Mouse (Mus musculus): ENCODE data around the gene Cep290.

Gene Cep290

GRCm38 (mm10) chr10:100574505-100575149 lies 87.3 kb downstream of the Cep290 start:
- no peak for TF ChIP-seq GATA4 (IDR thresholded peaks at IDR 0.05; ENCODE audit: insufficient replicate concordance, low read length)

GRCm38 (mm10) chr10:100575294-100575693 lies 87.9 kb downstream of the Cep290 start:
- no peak for TF ChIP-seq GATA4 (IDR thresholded peaks at IDR 0.05; ENCODE audit: insufficient replicate concordance, low read length)

- TF ChIP-seq GATA4 (IDR thresholded peaks at IDR 0.05; ENCODE audit: insufficient replicate concordance, low read length), result no peak
Observed at GRCm38 (mm10) chr10:100584178-100584577, 96.8 kb downstream of the Cep290 start.

GRCm38 (mm10) chr10:100588524-100588923 lies 101.2 kb downstream of the Cep290 start:
- TF ChIP-seq GATA4 (IDR thresholded peaks at IDR 0.05; ENCODE audit: insufficient replicate concordance, low read length), result no peak

GRCm38 (mm10) chr10:100588932-100589388 lies 101.6 kb downstream of the Cep290 start:
- no peak; the same call in 1 of the 2 replicates for TF ChIP-seq GATA4 (IDR thresholded peaks at IDR 0.05; ENCODE audit: insufficient replicate concordance, low read length)

- TF ChIP-seq GATA4 (IDR thresholded peaks at IDR 0.05; ENCODE audit: insufficient replicate concordance, low read length), result no peak
Observed at GRCm38 (mm10) chr10:100590323-100590722, 103.0 kb downstream of the Cep290 start, which contains the start of the genes 4930430F08Rik and 1700017N19Rik. Gene 4930430F08Rik, minus strand, starts transcription at chr10:100590423. Gene 1700017N19Rik, plus strand, starts transcription at chr10:100590484.

- TF ChIP-seq GATA4 (IDR thresholded peaks at IDR 0.05; ENCODE audit: insufficient replicate concordance, low read length), result no peak
Observed at GRCm38 (mm10) chr10:100598339-100598738, 111.0 kb downstream of the Cep290 start.

GRCm38 (mm10) chr10:100603511-100603910 lies 116.2 kb downstream of the Cep290 start:
- no peak for TF ChIP-seq GATA4 (IDR thresholded peaks at IDR 0.05; ENCODE audit: insufficient replicate concordance, low read length)

GRCm38 (mm10) chr10:100604254-100604653 lies 116.9 kb downstream of the Cep290 start:
- TF ChIP-seq GATA4 (IDR thresholded peaks at IDR 0.05; ENCODE audit: insufficient replicate concordance, low read length), result no peak

- no peak for TF ChIP-seq GATA4 (IDR thresholded peaks at IDR 0.05; ENCODE audit: insufficient replicate concordance, low read length)
Observed at GRCm38 (mm10) chr10:100617233-100617903, 130.0 kb downstream of the Cep290 start.

- no peak for TF ChIP-seq GATA4 (IDR thresholded peaks at IDR 0.05; ENCODE audit: insufficient replicate concordance, low read length)
Observed at GRCm38 (mm10) chr10:100619474-100619873, 132.1 kb downstream of the Cep290 start.

GRCm38 (mm10) chr10:100620040-100620439 lies 132.7 kb downstream of the Cep290 start:
- TF ChIP-seq GATA4 (IDR thresholded peaks at IDR 0.05; ENCODE audit: insufficient replicate concordance, low read length), result no peak

GRCm38 (mm10) chr10:100622494-100622893 lies 135.1 kb downstream of the Cep290 start:
- TF ChIP-seq GATA4 (IDR thresholded peaks at IDR 0.05; ENCODE audit: insufficient replicate concordance, low read length), result no peak

Data from liver, adult (tissue).